Mouse (Mus musculus) heart, embryonic 13.5 days (tissue): Measurements from ENCODE around the gene Smim14. TPM values are rescaled to one million over a fixed set of nuclear protein-coding genes. Genes with fewer than 3 reads are reported as not detected.
"Not testable (repeated sequence)": the region's sequence is repeated elsewhere in the genome, so short reads cannot be mapped to it uniquely, and the experiment has no call there.

Experiments
- ATAC-seq: fragments of 200-750 bp; cut with Nextera tagmentation; 2 replicates; pipeline ENCODE4 v1.8.0; 2017; ENCODE audit warnings: moderate TSS enrichment; ENCODE audit not compliant: insufficient number of reproducible peaks, low FRiP score, low TSS enrichment; ENCODE audit errors: extremely low read depth
- H3K27ac ChIP-seq: fragments of 300-500 bp; sonication (generic); replicated peaks from 2 replicates; pipeline ENCODE4 v1.5.1; 2015; ENCODE audit warnings: moderate library complexity, mild to moderate bottlenecking, inconsistent platforms
- H3K27me3 ChIP-seq: fragments of 300-500 bp; sonication (generic); replicated peaks from 2 replicates; pipeline ENCODE4 v1.6.1; 2015; ENCODE audit warnings: mild to moderate bottlenecking, inconsistent platforms
- H3K36me3 ChIP-seq: fragments of 300-500 bp; sonication (generic); 2 replicates; pipeline ENCODE4 v1.6.1; 2015; ENCODE audit warnings: mild to moderate bottlenecking, inconsistent platforms
- H3K4me1 ChIP-seq: fragments of 300-500 bp; sonication (generic); 2 replicates; pipeline ENCODE4 v1.6.1; 2015; ENCODE audit warnings: inconsistent platforms
- H3K4me2 ChIP-seq: fragments of 300-500 bp; sonication (generic); 2 replicates; pipeline ENCODE4 v1.6.1; 2015; ENCODE audit warnings: inconsistent platforms, mild to moderate bottlenecking, moderate library complexity
- H3K4me3 ChIP-seq: fragments of 300-500 bp; sonication (generic); 2 replicates; pipeline ENCODE4 v1.5.1; 2015; ENCODE audit warnings: moderate library complexity, mild to moderate bottlenecking, inconsistent platforms
- H3K9ac ChIP-seq: fragments of 300-500 bp; sonication (generic); 2 replicates; pipeline ENCODE4 v1.6.1; 2015; ENCODE audit warnings: inconsistent platforms, mild to moderate bottlenecking, moderate library complexity
- H3K9me3 ChIP-seq: fragments of 300-500 bp; sonication (generic); 2 replicates; pipeline ENCODE4 v1.6.1; 2016; ENCODE audit warnings: inconsistent platforms
- WGBS: fragments of 180-500 bp; shearing (Covaris S2); methylation state at CpG from one replicate; pipeline ENCODE4 v1.1.7; 2015; ENCODE audit warnings: mixed read lengths; 5-methylcytosine and 5-hydroxymethylcytosine counted together
- polyA plus RNA-seq: library from polyadenylated mRNA; unstranded; fragments of >200 nt; fragmentation: Nextera tagmentation; extraction: Ambion mirVana; gene quantifications from 2 replicates; pipeline ENCODE4 v1.2.1, GENCODE M21; 2015

Gene Smim14
- polyA plus RNA-seq, 1 experiment from 2014 or later: 100 TPM

GRCm38 (mm10) chr5:65541889-65542288 is 4.9 kb upstream of the Smim14 start:
- ATAC-seq: no peak
- Histone ChIP-seq H3K27me3 (no peaks in the 10 kb centered on the region), H3K4me3 (no peak overlapping the region), H3K4me2 (no peak overlapping the region), H3K9me3 (no peaks in the 10 kb centered on the region), H3K9ac (no peak overlapping the region), H3K36me3 (peaks cover 9% of the 10 kb centered on the region), H3K27ac (no peak overlapping the region), H3K4me1 (peaks cover 20% of the 10 kb centered on the region)
- 92% methylated on average over 3 of the region's 3 CpGs for WGBS

GRCm38 (mm10) chr5:65539786-65540185 is 2.8 kb upstream of the Smim14 start:
- Histone ChIP-seq H3K27ac (no peak overlapping the region), H3K9ac (no peak overlapping the region), H3K4me3 (no peak overlapping the region), H3K9me3 (no peaks in the 10 kb centered on the region), H3K27me3 (no peaks in the 10 kb centered on the region), H3K36me3 (0 out of 2 replicates have a peak, but pooled peaks cover 2% of the 10 kb centered on the region), H3K4me1 (peaks cover 28% of the 10 kb centered on the region), H3K4me2 (peak overlapping the region; percentile 73; the same call in 1 of the 2 replicates)
- WGBS: 88% methylated on average over 3 of the region's 3 CpGs
- ATAC-seq: no peak

GRCm38 (mm10) chr5:65538829-65539228 is 1.8 kb upstream of the Smim14 start:
- Histone ChIP-seq H3K27me3 (no peaks in the 10 kb centered on the region), H3K4me3 (peak overlapping the region; percentile 41), H3K4me1 (peaks cover 28% of the 10 kb centered on the region), H3K9me3 (no peaks in the 10 kb centered on the region), H3K4me2 (peak overlapping the region; percentile 73), H3K27ac (no peak overlapping the region), H3K36me3 (0 out of 2 replicates have a peak, but pooled peaks cover 2% of the 10 kb centered on the region), H3K9ac (peak overlapping the region; percentile 50)
- WGBS: 47% methylated on average over 4 of the region's 4 CpGs
- no peak for ATAC-seq

GRCm38 (mm10) chr5:65538121-65538520 is 1.1 kb upstream of the Smim14 start:
- Histone ChIP-seq H3K27me3 (no peaks in the 10 kb centered on the region), H3K9me3 (no peaks in the 10 kb centered on the region), H3K4me2 (peak overlapping the region; percentile 73), H3K36me3 (no peaks in the 10 kb centered on the region), H3K9ac (peak overlapping the region; percentile 99), H3K27ac (peak overlapping the region; percentile 100), H3K4me3 (peak overlapping the region; percentile 96), H3K4me1 (peaks cover 28% of the 10 kb centered on the region)
- 0% methylated on average over 4 of the region's 4 CpGs for WGBS
- ATAC-seq: no peak

- peak overlapping the region; percentile 73 for H3K4me2 ChIP-seq
- under 1% methylated on average over 55 of the region's 59 CpGs for WGBS
- ATAC-seq: peak; percentile 77
These were observed 562 bp upstream of the Smim14 start for GRCm38 (mm10) chr5:65537420-65538071.

GRCm38 (mm10) chr5:65536068-65536465 is 917 bp downstream of the Smim14 start:
- H3K9me3 ChIP-seq, H3K36me3 ChIP-seq, ATAC-seq, H3K27me3 ChIP-seq: not testable (repeated sequence)
- Histone ChIP-seq H3K4me3 (peak overlapping the region; percentile 96), H3K4me1 (peaks cover 20% of the 10 kb centered on the region), H3K4me2 (peak overlapping the region; percentile 73), H3K9ac (peak overlapping the region; percentile 99), H3K27ac (peak overlapping the region; percentile 100)
- 75% methylated on average over 10 of the region's 10 CpGs for WGBS

More at GRCm38 (mm10) chr5:65537420-65538071, 562 bp upstream of the Smim14 start:
- H3K27ac ChIP-seq: peak overlapping the region; percentile 100
- H3K36me3 ChIP-seq: no peaks in the 10 kb centered on the region
- H3K4me1 ChIP-seq: peaks cover 25% of the 10 kb centered on the region
- H3K27me3 ChIP-seq: no peaks in the 10 kb centered on the region
- peak overlapping the region; percentile 99 for H3K9ac ChIP-seq
- H3K9me3 ChIP-seq: no peaks in the 10 kb centered on the region
- H3K4me3 ChIP-seq: peak overlapping the region; percentile 96

GRCm38 (mm10) chr5:65535457-65536067 is 1.4 kb downstream of the Smim14 start:
- Histone ChIP-seq H3K9ac (no peak overlapping the region), H3K9me3 (no peaks in the 10 kb centered on the region), H3K36me3 (no peaks in the 10 kb centered on the region), H3K4me1 (peaks cover 20% of the 10 kb centered on the region), H3K4me3 (peak overlapping the region; percentile 96; the same call in 1 of the 2 replicates), H3K27me3 (no peaks in the 10 kb centered on the region), H3K27ac (no peak overlapping the region), H3K4me2 (peak overlapping the region; percentile 73; the same call in 1 of the 2 replicates)
- WGBS: 73% methylated on average over 5 of the region's 5 CpGs
- no peak for ATAC-seq

GRCm38 (mm10) chr5:65534496-65534895 is 2.5 kb downstream of the Smim14 start:
- Histone ChIP-seq H3K9ac (no peak overlapping the region), H3K27ac (no peak overlapping the region), H3K4me1 (peaks cover 18% of the 10 kb centered on the region), H3K9me3 (no peaks in the 10 kb centered on the region), H3K4me3 (no peak overlapping the region), H3K4me2 (no peak overlapping the region), H3K36me3 (no peaks in the 10 kb centered on the region), H3K27me3 (no peaks in the 10 kb centered on the region)
- WGBS: 68% methylated on average over 4 of the region's 4 CpGs
- ATAC-seq: no peak

- Histone ChIP-seq H3K27ac (no peak overlapping the region), H3K4me3 (no peak overlapping the region), H3K9ac (no peak overlapping the region), H3K27me3 (no peaks in the 10 kb centered on the region), H3K36me3 (no peaks in the 10 kb centered on the region), H3K4me1 (peaks cover 7% of the 10 kb centered on the region), H3K9me3 (no peaks in the 10 kb centered on the region), H3K4me2 (no peak overlapping the region)
- ATAC-seq: no peak
- 71% methylated on average over 3 of the region's 3 CpGs for WGBS
These were observed 5.7 kb downstream of the Smim14 start for GRCm38 (mm10) chr5:65531283-65531682.

- ATAC-seq: no peak
- Histone ChIP-seq H3K27ac (no peak overlapping the region), H3K4me2 (no peak overlapping the region), H3K27me3 (no peaks in the 10 kb centered on the region), H3K9me3 (no peaks in the 10 kb centered on the region), H3K4me3 (no peak overlapping the region), H3K4me1 (no peaks in the 10 kb centered on the region), H3K9ac (no peak overlapping the region), H3K36me3 (no peaks in the 10 kb centered on the region)
- 14% methylated on average over 8 of the region's 8 CpGs for WGBS
These were observed 11.1 kb downstream of the Smim14 start for GRCm38 (mm10) chr5:65525674-65526443.

- ATAC-seq: no peak
- H3K27ac ChIP-seq: no peak overlapping the region
- no peaks in the 10 kb centered on the region for H3K9me3 ChIP-seq
- H3K27me3 ChIP-seq: no peaks in the 10 kb centered on the region
- no peak overlapping the region for H3K4me3 ChIP-seq
- WGBS: 78% methylated on average over 4 of the region's 4 CpGs
- no peaks in the 10 kb centered on the region for H3K4me1 ChIP-seq
- no peak overlapping the region for H3K4me2 ChIP-seq
- H3K36me3 ChIP-seq: no peaks in the 10 kb centered on the region
- H3K9ac ChIP-seq: no peak overlapping the region
These were observed 12.2 kb downstream of the Smim14 start for GRCm38 (mm10) chr5:65524831-65525230.
